Mouse (Mus musculus): ENCODE measurements around the gene Naa40. TPM values are rescaled to one million over a fixed set of nuclear protein-coding genes. Genes with fewer than 3 reads are reported as not detected.
A peak's percentile ranks its signal among the peaks of the same experiment; 100 is the strongest.

Gene Naa40
- polyA plus RNA-seq, 1 experiment from 2014 or later = 56.9 TPM

- Histone ChIP-seq H3K4me3 (peak within 1 kb of the TSS; percentile 85), H3K36me3 (peaks cover 30% of the 10 kb centered on the region), H3K27me3 (no peaks in the 10 kb centered on the region), H3K4me2 (peak within 1 kb of the TSS; percentile 84), H3K9ac (peak within 1 kb of the TSS; percentile 87), H3K4me1 (peaks cover 23% of the 10 kb centered on the region), H3K9me3 (no peaks in the 10 kb centered on the region), H3K27ac (peak within 1 kb of the TSS; percentile 96)
- under 1% methylated on average over 63 of the region's 79 CpGs for WGBS
- peak; percentile 93 for ATAC-seq (ENCODE audit: insufficient number of reproducible peaks, insufficient read depth, low FRiP score, low TSS enrichment, low read depth)
Observed at GRCm38 (mm10) chr19:7205753-7206736, 34.9 kb downstream of the Naa40 start, which contains the start of gene Otub1. Gene Otub1 (minus strand): TSS chr19:7206316.

GRCm38 (mm10) chr19:7205326-7205725 lies 35.7 kb downstream of the Naa40 start:
- 26% methylated on average over 7 of the region's 7 CpGs for WGBS
- Histone ChIP-seq H3K4me3 (peak overlapping the region; percentile 85), H3K4me2 (peak overlapping the region; percentile 84), H3K27ac (peak overlapping the region; percentile 96), H3K4me1 (peaks cover 23% of the 10 kb centered on the region), H3K27me3 (no peaks in the 10 kb centered on the region), H3K36me3 (peaks cover 37% of the 10 kb centered on the region), H3K9me3 (no peaks in the 10 kb centered on the region), H3K9ac (peak overlapping the region; percentile 87)
- no peak for ATAC-seq (ENCODE audit: insufficient number of reproducible peaks, insufficient read depth, low FRiP score, low TSS enrichment, low read depth)

GRCm38 (mm10) chr19:7204898-7205297 lies 36.1 kb downstream of the Naa40 start:
- H3K9me3 ChIP-seq = no peaks in the 10 kb centered on the region
- H3K9ac ChIP-seq = peak overlapping the region; percentile 87
- no peak for ATAC-seq (ENCODE audit: insufficient number of reproducible peaks, insufficient read depth, low FRiP score, low TSS enrichment, low read depth)
- no peaks in the 10 kb centered on the region for H3K27me3 ChIP-seq
- H3K4me2 ChIP-seq = peak overlapping the region; percentile 84
- WGBS = 58% methylated on average over 2 of the region's 2 CpGs
- H3K4me1 ChIP-seq = peaks cover 23% of the 10 kb centered on the region
- peak overlapping the region; percentile 85 for H3K4me3 ChIP-seq
- H3K27ac ChIP-seq = peak overlapping the region; percentile 96; the same call in 1 of the 2 replicates
- H3K36me3 ChIP-seq = peaks cover 42% of the 10 kb centered on the region

GRCm38 (mm10) chr19:7200427-7200826 lies 40.6 kb downstream of the Naa40 start:
- 50% methylated on average over 1 of the region's 1 CpGs for WGBS

GRCm38 (mm10) chr19:7199089-7199488 lies 41.9 kb downstream of the Naa40 start:
- Histone ChIP-seq H3K36me3 (peaks cover 72% of the 10 kb centered on the region), H3K4me2 (no peak overlapping the region), H3K9ac (no peak overlapping the region), H3K9me3 (no peaks in the 10 kb centered on the region), H3K27ac (no peak overlapping the region), H3K4me3 (no peak overlapping the region), H3K4me1 (peaks cover 30% of the 10 kb centered on the region), H3K27me3 (no peaks in the 10 kb centered on the region)
- ATAC-seq (ENCODE audit: insufficient number of reproducible peaks, insufficient read depth, low FRiP score, low TSS enrichment, low read depth) = no peak
- WGBS = 94% methylated on average over 13 of the region's 13 CpGs

More at GRCm38 (mm10) chr19:7200427-7200826, 40.6 kb downstream of the Naa40 start:
- H3K27ac ChIP-seq = no peak overlapping the region
- H3K9ac ChIP-seq = no peak overlapping the region
- no peak overlapping the region for H3K4me3 ChIP-seq
- no peaks in the 10 kb centered on the region for H3K27me3 ChIP-seq
- no peak for ATAC-seq (ENCODE audit: insufficient number of reproducible peaks, insufficient read depth, low FRiP score, low TSS enrichment, low read depth)
- H3K4me1 ChIP-seq = peaks cover 38% of the 10 kb centered on the region
- H3K36me3 ChIP-seq = peaks cover 75% of the 10 kb centered on the region
- no peak overlapping the region for H3K4me2 ChIP-seq
- H3K9me3 ChIP-seq = no peaks in the 10 kb centered on the region

- WGBS = 78% methylated on average over 9 of the region's 9 CpGs
- Histone ChIP-seq H3K27ac (no peak overlapping the region), H3K27me3 (no peaks in the 10 kb centered on the region), H3K9ac (no peak overlapping the region), H3K36me3 (peaks cover 55% of the 10 kb centered on the region), H3K4me3 (no peak overlapping the region), H3K9me3 (no peaks in the 10 kb centered on the region), H3K4me1 (peaks cover 32% of the 10 kb centered on the region), H3K4me2 (no peak overlapping the region)
- no peak for ATAC-seq (ENCODE audit: insufficient number of reproducible peaks, insufficient read depth, low FRiP score, low TSS enrichment, low read depth)
Observed at GRCm38 (mm10) chr19:7197445-7197844, 43.5 kb downstream of the Naa40 start.

- H3K36me3 ChIP-seq = peaks cover 52% of the 10 kb centered on the region
- no peak overlapping the region for H3K4me3 ChIP-seq
- 9% methylated on average over 17 of the region's 17 CpGs for WGBS
- no peak overlapping the region for H3K27ac ChIP-seq
- peaks cover 32% of the 10 kb centered on the region for H3K4me1 ChIP-seq
- H3K9ac ChIP-seq = 0 out of 2 replicates have a peak overlapping the region, but pooled peaks have one; percentile 27
- no peaks in the 10 kb centered on the region for H3K27me3 ChIP-seq
- H3K9me3 ChIP-seq = no peaks in the 10 kb centered on the region
- no peak overlapping the region for H3K4me2 ChIP-seq
- ATAC-seq (ENCODE audit: insufficient number of reproducible peaks, insufficient read depth, low FRiP score, low TSS enrichment, low read depth) = no peak
Observed at GRCm38 (mm10) chr19:7196741-7197270, 44.2 kb downstream of the Naa40 start.

GRCm38 (mm10) chr19:7195900-7196728 lies 44.9 kb downstream of the Naa40 start:
- ATAC-seq (ENCODE audit: insufficient number of reproducible peaks, insufficient read depth, low FRiP score, low TSS enrichment, low read depth) = no peak
- Histone ChIP-seq H3K9me3 (no peaks in the 10 kb centered on the region), H3K27ac (no peak overlapping the region), H3K36me3 (peaks cover 45% of the 10 kb centered on the region), H3K4me1 (peaks cover 38% of the 10 kb centered on the region), H3K4me2 (peak overlapping the region; percentile 5; the same call in 1 of the 2 replicates), H3K9ac (0 out of 2 replicates have a peak overlapping the region, but pooled peaks have one; percentile 27), H3K4me3 (no peak overlapping the region), H3K27me3 (no peaks in the 10 kb centered on the region)
- 15% methylated on average over 33 of the region's 33 CpGs for WGBS

- no peaks in the 10 kb centered on the region for H3K9me3 ChIP-seq
- no peak overlapping the region for H3K9ac ChIP-seq
- H3K4me3 ChIP-seq = no peak overlapping the region
- H3K27ac ChIP-seq = no peak overlapping the region
- no peak for ATAC-seq (ENCODE audit: insufficient number of reproducible peaks, insufficient read depth, low FRiP score, low TSS enrichment, low read depth)
- no peaks in the 10 kb centered on the region; the same call in 1 of the 2 replicates for H3K27me3 ChIP-seq
- H3K36me3 ChIP-seq = peaks cover 10% of the 10 kb centered on the region
- H3K4me2 ChIP-seq = no peak overlapping the region
- H3K4me1 ChIP-seq = peaks cover 39% of the 10 kb centered on the region
- 51% methylated on average over 2 of the region's 2 CpGs for WGBS
Observed at GRCm38 (mm10) chr19:7192561-7192967, 48.4 kb downstream of the Naa40 start.

- Histone ChIP-seq H3K27ac (no peak overlapping the region), H3K4me1 (peaks cover 33% of the 10 kb centered on the region), H3K9me3 (no peaks in the 10 kb centered on the region), H3K9ac (no peak overlapping the region), H3K36me3 (peaks cover under 1% of the 10 kb centered on the region; the same call in 1 of the 2 replicates), H3K27me3 (peaks cover 6% of the 10 kb centered on the region), H3K4me2 (no peak overlapping the region), H3K4me3 (no peak overlapping the region)
- 45% methylated on average over 6 of the region's 6 CpGs for WGBS
- ATAC-seq (ENCODE audit: insufficient number of reproducible peaks, insufficient read depth, low FRiP score, low TSS enrichment, low read depth) = no peak
Observed at GRCm38 (mm10) chr19:7191639-7192038, 49.3 kb downstream of the Naa40 start.

- peaks cover 13% of the 10 kb centered on the region for H3K27me3 ChIP-seq
- ATAC-seq (ENCODE audit: insufficient number of reproducible peaks, insufficient read depth, low FRiP score, low TSS enrichment, low read depth) = no peak
- WGBS = 38% methylated on average over 5 of the region's 5 CpGs
Observed at GRCm38 (mm10) chr19:7190986-7191385, 50.0 kb downstream of the Naa40 start.

More at GRCm38 (mm10) chr19:7190986-7191385, 50.0 kb downstream of the Naa40 start:
- Histone ChIP-seq H3K4me3 (no peak overlapping the region), H3K4me2 (no peak overlapping the region), H3K4me1 (peaks cover 32% of the 10 kb centered on the region), H3K9ac (no peak overlapping the region), H3K36me3 (no peaks in the 10 kb centered on the region), H3K9me3 (no peaks in the 10 kb centered on the region), H3K27ac (no peak overlapping the region)

Measured in embryonic facial prominence, embryonic 13.5 days (tissue).